Mouse (Mus musculus) liver, postnatal 0 days (tissue): ENCODE measurements at regions not wholly inside any gene's neighbourhood (a gene's known extent, or its start where the extent isn't known, plus 50 kb on each side); places are given as distances from the start of the nearest gene placed in this dataset.

ENCODE experiments used
- CTCF ChIP-seq: sonication (generic); IDR thresholded peaks from 2 replicates; pipeline ENCODE4 v1.5.1; 2016; ENCODE audit warnings: antibody characterized with exemption, low read depth
- EP300 ChIP-seq: IDR thresholded peaks from 2 replicates; pipeline ENCODE4 v1.6.1; 2016; ENCODE audit warnings: antibody characterized with exemption, low read depth, mild to moderate bottlenecking

DNA sequence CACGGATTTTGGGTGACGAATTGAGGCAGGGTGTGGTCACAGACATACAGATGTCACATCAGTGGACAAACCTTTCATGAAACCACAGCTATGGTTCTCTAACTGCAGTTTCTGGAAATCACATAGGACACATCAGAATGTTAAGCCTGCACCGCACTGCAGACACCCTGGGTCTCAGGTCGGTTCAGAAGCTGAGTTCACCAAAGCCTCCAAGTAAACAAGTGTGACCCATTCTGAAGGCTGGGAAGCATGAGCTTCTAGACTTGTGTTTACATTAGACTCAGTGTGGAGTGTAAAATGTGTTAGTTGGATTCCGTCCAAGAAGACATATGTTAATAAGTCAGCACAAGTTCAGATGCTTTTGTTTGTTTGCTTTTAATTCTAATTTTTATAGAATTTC, 78.3 kb upstream of the Trim52 start:
- TF ChIP-seq EP300 (no peak), CTCF (no peak)
